Mouse (Mus musculus): ENCODE measurements around the gene Fbxl22. TPM values are rescaled to one million over a fixed set of nuclear protein-coding genes. Genes with fewer than 3 reads are reported as not detected.

Gene Fbxl22
- total and polyA plus RNA-seq, 2 experiments from 2014 or later: 128 to 185 TPM

DNA sequence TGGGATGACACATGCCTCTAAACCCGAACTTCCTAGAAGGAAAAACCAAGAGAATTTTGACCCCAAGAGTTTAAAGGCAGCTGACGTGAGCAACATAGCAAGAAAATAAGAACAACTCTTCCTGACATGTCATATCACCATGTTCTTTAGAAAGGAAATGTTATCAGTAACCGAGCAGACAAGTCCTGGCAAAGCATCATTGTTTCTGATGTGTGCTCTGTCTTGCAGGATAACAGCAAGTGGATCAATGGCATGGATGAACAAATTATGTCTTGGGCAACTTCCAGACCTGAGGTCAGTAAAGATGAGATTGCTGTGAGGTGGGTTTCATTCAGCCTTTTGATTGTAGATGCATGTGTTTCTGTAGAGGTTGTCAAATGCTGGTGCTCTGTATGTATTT lies 31.0 kb downstream of the Fbxl22 start:
- no peak for TF ChIP-seq EP300 (IDR thresholded peaks at IDR 0.05; ENCODE audit: low read depth)
- ATAC-seq (ENCODE audit: insufficient read depth, low read depth) (no peak), DNase-seq (ENCODE audit: low spot score) (no peak)
- WGBS: 78% methylated on average over 3 of the region's 3 CpGs
- H3K4me1 ChIP-seq (ENCODE audit: control insufficient read depth, insufficient read depth): no peaks in the 10 kb centered on the region
- H3K27me3 ChIP-seq (ENCODE audit: control insufficient read depth, insufficient read depth, low read length): no peaks in the 10 kb centered on the region
- H3K36me3 ChIP-seq (replicated peaks; ENCODE audit: control insufficient read depth, insufficient read depth, low read length): peaks cover 79% of the 10 kb centered on the region
- no peak overlapping the region for H3K27ac ChIP-seq (ENCODE audit: low read depth)
- no peak overlapping the region for H3K9ac ChIP-seq (replicated peaks; ENCODE audit: low read depth, low read length)
- H3K4me3 ChIP-seq (ENCODE audit: low read depth, low read length): no peak overlapping the region
- H3K4me2 ChIP-seq (ENCODE audit: low read depth, low read length): no peak overlapping the region
- H3K9me3 ChIP-seq (replicated peaks; ENCODE audit: control insufficient read depth, low read length): no peaks in the 10 kb centered on the region

DNA sequence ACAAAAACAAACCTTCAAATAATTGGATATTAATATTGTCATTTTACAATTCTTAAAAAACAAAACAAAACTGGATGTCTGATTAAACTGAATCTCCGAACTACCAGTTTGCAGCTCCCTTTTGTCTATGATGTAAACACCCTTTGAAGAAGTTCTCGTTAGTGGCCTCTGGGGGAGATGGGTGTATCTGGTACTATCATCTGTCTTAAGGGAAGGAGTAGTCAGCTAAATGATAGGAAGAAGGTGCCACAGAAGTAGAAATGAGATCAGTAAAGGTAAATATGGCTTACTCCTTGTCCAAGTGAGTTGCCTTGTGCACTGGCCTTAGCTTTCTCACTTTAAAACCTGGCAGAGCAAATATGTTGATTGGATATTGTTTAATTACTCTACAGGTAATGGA lies 36.6 kb downstream of the Fbxl22 start:
- Histone ChIP-seq H3K4me2 (ENCODE audit: low read depth, low read length) (no peak overlapping the region), H3K27me3 (ENCODE audit: control insufficient read depth, insufficient read depth, low read length) (no peaks in the 10 kb centered on the region), H3K4me3 (ENCODE audit: low read depth, low read length) (no peak overlapping the region), H3K36me3 (replicated peaks; ENCODE audit: control insufficient read depth, insufficient read depth, low read length) (peaks cover 70% of the 10 kb centered on the region), H3K9ac (replicated peaks; ENCODE audit: low read depth, low read length) (no peak overlapping the region), H3K4me1 (ENCODE audit: control insufficient read depth, insufficient read depth) (no peaks in the 10 kb centered on the region), H3K27ac (ENCODE audit: low read depth) (no peak overlapping the region), H3K9me3 (replicated peaks; ENCODE audit: control insufficient read depth, low read length) (no peaks in the 10 kb centered on the region)
- no peak for TF ChIP-seq CTCF (IDR thresholded peaks at IDR 0.05; ENCODE audit: low read depth)
- DNase-seq (ENCODE audit: low spot score): no peak
- no peak for ATAC-seq (ENCODE audit: insufficient read depth, low read depth)
- 83% methylated on average over 2 of the region's 2 CpGs for WGBS

DNA sequence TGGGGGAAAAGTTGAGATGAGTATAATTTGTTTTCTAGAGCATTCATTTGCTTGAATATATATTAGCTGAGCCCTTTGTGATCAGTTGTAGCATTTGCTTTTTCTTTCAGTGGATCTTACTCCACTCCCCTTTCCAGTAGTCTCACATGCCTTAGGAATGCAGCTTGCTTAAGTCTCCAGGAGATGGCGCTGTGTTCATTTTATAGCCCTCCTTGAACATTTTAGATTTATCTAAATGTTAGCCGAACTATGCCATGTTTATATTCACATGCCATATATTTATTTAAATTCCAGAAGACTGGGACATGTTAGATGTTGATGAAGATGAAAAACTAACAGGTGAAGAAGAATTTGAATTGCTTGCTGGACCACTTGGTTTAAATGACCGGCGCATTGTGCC lies 49.3 kb downstream of the Fbxl22 start:
- Histone ChIP-seq H3K27me3 (ENCODE audit: control insufficient read depth, insufficient read depth, low read length) (no peaks in the 10 kb centered on the region), H3K9me3 (replicated peaks; ENCODE audit: control insufficient read depth, low read length) (no peaks in the 10 kb centered on the region), H3K4me1 (ENCODE audit: control insufficient read depth, insufficient read depth) (no peaks in the 10 kb centered on the region), H3K4me3 (ENCODE audit: low read depth, low read length) (no peak overlapping the region), H3K27ac (ENCODE audit: low read depth) (no peak overlapping the region), H3K9ac (replicated peaks; ENCODE audit: low read depth, low read length) (no peak overlapping the region), H3K36me3 (replicated peaks; ENCODE audit: control insufficient read depth, insufficient read depth, low read length) (peaks cover 62% of the 10 kb centered on the region), H3K4me2 (ENCODE audit: low read depth, low read length) (no peak overlapping the region)
- ATAC-seq (ENCODE audit: insufficient read depth, low read depth): no peak
- 57% methylated on average over 4 of the region's 4 CpGs for WGBS
- TF ChIP-seq CTCF (IDR thresholded peaks at IDR 0.05; ENCODE audit: low read depth) (peak; percentile 70), EP300 (IDR thresholded peaks at IDR 0.05; ENCODE audit: low read depth) (no peak)
- peak; percentile 39 for DNase-seq (ENCODE audit: low spot score)

Other genes with a start within 250 kb of the Fbxl22 start
- 24.9 and 30.5 TPM in 2 replicates for gene Herc1, start 164.1 kb downstream of the Fbxl22 start, total RNA-seq (2014; rRNA removed; ENCODE audit: low replicate concordance)
- 9.4 and 11.6 TPM in 2 replicates for gene Herc1, start 164.1 kb downstream of the Fbxl22 start, polyA plus RNA-seq (2015; fragmentation: Nextera tagmentation; extraction: Ambion mirVana)
- 53.4 and 275 TPM in 2 replicates for gene Usp3, start 78.5 kb upstream of the Fbxl22 start, total RNA-seq (2014; rRNA removed; ENCODE audit: low replicate concordance)
- gene Usp3, start 78.5 kb upstream of the Fbxl22 start, polyA plus RNA-seq (2015; fragmentation: Nextera tagmentation; extraction: Ambion mirVana): 31.8 and 39.4 TPM in 2 replicates
- gene Car12, start 199.1 kb upstream of the Fbxl22 start, total RNA-seq (2014; rRNA removed; ENCODE audit: low replicate concordance): 0.27 and 2.5 TPM in 2 replicates
- 0.15 and 0.20 TPM in 2 replicates for gene Car12, start 199.1 kb upstream of the Fbxl22 start, polyA plus RNA-seq (2015; fragmentation: Nextera tagmentation; extraction: Ambion mirVana)

Data from heart, postnatal 0 days (tissue).